Mouse (Mus musculus) kidney, adult 2 months (tissue): Measurements from ENCODE around the gene Pxk. TPM values are rescaled to one million over a fixed set of nuclear protein-coding genes. Genes with fewer than 3 reads are reported as not detected.

Experiments used
- DNase-seq: peaks from one replicate; pipeline ENCODE4 v3.0.0; 2021
- H3K27ac ChIP-seq: fragments of 200-500 bp; 2 replicates; pipeline ENCODE4 v1.5.1; 2012; ENCODE audit warnings: low read depth, low read length, control low read depth, inconsistent platforms; ENCODE audit not compliant: insufficient read depth
- H3K27me3 ChIP-seq: fragments of 200-500 bp; replicated peaks from 2 replicates; pipeline ENCODE4 v1.6.1; 2012; ENCODE audit warnings: mild to moderate bottlenecking, moderate library complexity, low read length, inconsistent platforms; ENCODE audit not compliant: control insufficient read depth, insufficient read depth
- H3K36me3 ChIP-seq: fragments of 200-500 bp; 2 replicates; pipeline ENCODE4 v1.6.1; 2012; ENCODE audit warnings: mild to moderate bottlenecking, moderate library complexity, low read length, inconsistent platforms; ENCODE audit not compliant: control insufficient read depth, insufficient read depth
- H3K4me1 ChIP-seq: fragments of 200-500 bp; 2 replicates; pipeline ENCODE4 v1.6.1; 2011; ENCODE audit warnings: low read length; ENCODE audit not compliant: control insufficient read depth, insufficient read depth
- H3K4me3 ChIP-seq: fragments of 200-500 bp; 2 replicates; pipeline ENCODE4 v1.5.1; 2011; ENCODE audit warnings: mild to moderate bottlenecking, low read depth, low read length, control low read depth; ENCODE audit not compliant: insufficient read depth
- CTCF ChIP-seq: fragments of 200-500 bp; conservative IDR thresholded peaks from 2 replicates; pipeline ENCODE4 v1.5.1; 2011; ENCODE audit warnings: low read depth, mild to moderate bottlenecking, control low read depth, low read length, moderate library complexity, mixed read lengths; ENCODE audit not compliant: insufficient read depth, insufficient read length
- POLR2A ChIP-seq: fragments of 200-500 bp; IDR thresholded peaks from one replicate; pipeline ENCODE4 v1.6.1; 2011; ENCODE audit warnings: low read depth, low read length, control low read depth
- WGBS: fragments of 180-500 bp; shearing (Covaris S2); methylation state at CpG from one replicate; pipeline ENCODE4 v1.1.7; 2018; 5-methylcytosine and 5-hydroxymethylcytosine counted together
- polyA plus RNA-seq: library from polyadenylated mRNA; depleted of rRNA; stranded (reverse); fragments of >200 nt; gene quantifications from 2 replicates; pipeline ENCODE4 v1.2.3, GENCODE M21; 2012

The Pxk gene
- polyA plus RNA-seq, 1 experiment = 42.9 TPM

DNA sequence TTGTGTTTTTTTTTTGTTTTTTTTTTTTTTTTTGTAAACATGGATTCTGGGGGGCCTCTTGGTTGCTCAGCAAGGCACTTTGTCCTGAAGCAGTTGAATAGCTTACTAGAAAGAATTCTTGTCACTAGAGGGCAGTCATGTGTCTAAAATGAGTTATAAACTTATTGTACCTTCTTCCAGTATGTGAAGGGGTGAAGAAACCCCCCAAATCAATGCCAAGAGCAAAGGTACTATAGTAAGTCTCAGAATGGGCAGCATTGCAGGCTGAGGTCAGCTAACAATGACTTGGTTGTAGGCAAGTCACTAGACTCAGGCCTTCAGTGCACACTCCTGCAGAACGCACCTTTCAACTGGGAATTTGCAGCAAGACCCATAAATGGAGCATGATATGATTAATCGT lies 5.4 kb upstream of the Pxk start:
- no peak for TF ChIP-seq CTCF
- TF ChIP-seq POLR2A = no peak
- Histone ChIP-seq H3K4me3 (no peak overlapping the region), H3K4me1 (no peaks in the 10 kb centered on the region; the same call in 1 of the 2 replicates), H3K27me3 (no peaks in the 10 kb centered on the region), H3K27ac (no peak overlapping the region), H3K36me3 (peaks cover 6% of the 10 kb centered on the region)
- 83% methylated on average over 2 of the region's 2 CpGs for WGBS
- peak; percentile 59 for DNase-seq

DNA sequence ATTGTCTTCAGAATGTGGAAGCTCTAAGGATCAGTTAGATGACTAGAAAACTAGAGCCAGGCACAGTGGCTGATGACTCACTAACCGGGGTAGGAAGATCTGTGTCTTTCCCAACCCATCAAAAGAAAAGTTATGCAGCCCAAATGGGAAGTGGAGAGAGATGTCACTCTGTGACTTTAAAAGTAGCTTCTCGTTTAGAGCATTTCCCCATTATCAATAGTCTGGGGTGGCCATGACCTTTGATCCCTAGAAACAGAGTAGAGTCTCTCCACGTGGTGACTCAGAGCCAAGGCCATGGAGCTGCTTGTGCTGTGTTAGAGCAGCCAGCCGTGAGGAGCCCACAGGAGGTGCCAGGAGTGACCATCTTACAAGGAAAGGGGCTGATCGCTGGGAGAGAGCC lies 4.6 kb upstream of the Pxk start:
- TF ChIP-seq POLR2A = no peak
- TF ChIP-seq CTCF = no peak
- peaks cover 6% of the 10 kb centered on the region for H3K36me3 ChIP-seq
- no peak overlapping the region for H3K27ac ChIP-seq
- H3K4me1 ChIP-seq = no peaks in the 10 kb centered on the region; the same call in 1 of the 2 replicates
- DNase-seq = peak; percentile 30
- WGBS = 55% methylated on average over 5 of the region's 5 CpGs
- H3K4me3 ChIP-seq = no peak overlapping the region
- no peaks in the 10 kb centered on the region for H3K27me3 ChIP-seq

DNA sequence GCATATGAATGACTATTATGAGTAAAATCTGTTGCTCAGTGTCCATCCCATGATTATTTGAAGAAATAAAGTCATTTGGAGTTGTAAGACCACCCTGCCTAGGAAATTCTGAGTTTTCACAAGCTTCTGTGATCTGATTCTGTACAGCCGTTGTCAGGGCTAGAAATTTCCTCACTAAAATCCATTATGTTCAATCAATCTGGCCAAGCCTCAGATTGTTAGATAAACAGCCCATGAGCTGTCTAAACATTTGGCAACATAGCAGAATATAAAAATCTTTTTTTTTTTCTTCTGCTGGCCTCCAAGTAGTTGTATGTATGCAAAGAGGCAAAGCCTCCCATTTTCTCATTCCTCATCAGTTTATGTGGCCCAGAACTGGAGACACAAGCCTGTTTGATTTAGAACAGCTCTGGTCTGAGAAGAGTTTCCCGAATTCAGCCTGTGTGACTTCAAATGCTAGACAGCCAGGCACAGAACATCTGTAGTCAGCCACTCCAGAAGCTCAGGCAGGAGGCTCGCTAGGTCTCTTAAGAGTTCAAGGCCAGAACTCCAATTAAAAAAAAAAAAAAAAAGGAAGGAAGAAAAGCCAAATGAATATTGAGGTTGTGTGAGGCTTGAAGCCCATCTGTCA lies 3.0 kb upstream of the Pxk start:
- WGBS = 57% methylated on average over 3 of the region's 3 CpGs
- Histone ChIP-seq H3K27ac (peak overlapping the region; percentile 94), H3K4me1 (peaks cover 12% of the 10 kb centered on the region), H3K36me3 (peaks cover under 1% of the 10 kb centered on the region), H3K27me3 (no peaks in the 10 kb centered on the region), H3K4me3 (no peak overlapping the region)
- no peak for DNase-seq
- TF ChIP-seq CTCF (no peak), POLR2A (no peak)

DNA sequence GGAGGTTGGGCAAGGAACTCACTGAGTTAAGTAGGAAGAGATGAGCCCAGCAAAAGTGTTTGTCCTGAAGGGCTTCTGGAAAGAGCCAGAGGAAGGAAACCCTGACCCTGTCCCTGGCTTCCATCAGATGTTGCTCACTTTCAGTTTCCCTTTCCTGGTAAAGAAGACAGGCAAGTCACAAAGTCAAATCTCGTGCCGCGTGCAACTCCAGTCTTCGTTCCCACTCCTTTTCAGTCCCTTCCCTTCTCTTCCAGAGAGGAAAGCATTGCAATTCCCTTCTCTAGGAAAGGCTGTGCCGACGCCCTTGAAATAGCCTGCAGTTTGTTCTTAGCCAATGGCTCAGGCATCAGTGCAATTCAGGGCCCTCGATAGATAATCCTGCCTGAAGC lies 2.5 kb upstream of the Pxk start:
- DNase-seq = peak; percentile 73
- peak overlapping the region; percentile 31 for H3K4me3 ChIP-seq
- TF ChIP-seq POLR2A (no peak), CTCF (no peak)
- H3K27ac ChIP-seq = peak overlapping the region; percentile 94
- peaks cover 13% of the 10 kb centered on the region for H3K4me1 ChIP-seq
- H3K27me3 ChIP-seq = no peaks in the 10 kb centered on the region
- H3K36me3 ChIP-seq = no peaks in the 10 kb centered on the region; the same call in 1 of the 2 replicates
- 52% methylated on average over 7 of the region's 7 CpGs for WGBS

DNA sequence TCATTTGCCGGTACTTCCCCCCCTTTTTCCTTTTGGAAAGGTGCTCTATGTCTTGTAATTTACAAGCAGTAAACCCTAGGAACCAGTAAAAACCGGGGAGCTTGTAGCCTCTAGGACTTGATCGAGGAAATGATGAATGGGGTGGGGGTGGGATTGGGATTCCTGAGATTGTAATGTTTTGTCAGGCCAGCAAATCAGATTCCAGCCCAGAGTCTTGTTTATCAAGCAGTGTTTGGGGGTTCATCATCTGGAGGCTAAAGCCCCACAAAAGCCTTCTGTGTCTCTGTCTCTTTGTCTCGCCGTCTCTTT lies 630 bp downstream of the Pxk start:
- H3K27me3 ChIP-seq = no peaks in the 10 kb centered on the region
- H3K4me1 ChIP-seq = peaks cover 31% of the 10 kb centered on the region
- H3K36me3 ChIP-seq = no peaks in the 10 kb centered on the region
- H3K27ac ChIP-seq = peak overlapping the region; percentile 81
- TF ChIP-seq POLR2A = no peak
- TF ChIP-seq CTCF = no peak
- H3K4me3 ChIP-seq = peak overlapping the region; percentile 96
- WGBS = 5% methylated on average over 5 of the region's 5 CpGs
- DNase-seq = no peak

DNA sequence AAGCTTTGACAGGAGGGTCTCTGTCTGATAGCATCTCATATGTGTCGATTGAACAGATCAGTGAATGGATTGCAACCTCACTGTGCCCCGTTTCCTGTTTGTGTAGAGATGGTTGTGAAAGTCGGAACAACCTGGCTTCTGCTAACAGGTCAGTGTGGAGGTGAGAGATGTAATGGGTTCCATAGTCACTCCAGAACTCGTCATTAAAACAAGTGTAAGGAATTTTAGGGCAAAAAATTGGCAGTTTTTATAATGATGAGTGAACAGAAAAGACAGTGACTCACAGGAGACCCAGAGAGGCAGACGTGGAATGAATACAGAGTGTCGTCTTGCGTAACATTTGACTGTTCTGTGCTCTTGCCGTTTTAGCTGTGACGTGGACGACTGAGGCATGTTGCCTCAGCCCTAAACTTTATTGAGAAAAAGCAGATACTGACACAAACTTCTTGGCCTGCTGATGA lies 1.6 kb downstream of the Pxk start:
- no peak for DNase-seq
- no peaks in the 10 kb centered on the region for H3K36me3 ChIP-seq
- H3K27me3 ChIP-seq = no peaks in the 10 kb centered on the region
- peaks cover 31% of the 10 kb centered on the region for H3K4me1 ChIP-seq
- H3K27ac ChIP-seq = 0 out of 2 replicates have a peak overlapping the region, but pooled peaks have one; percentile 44
- WGBS = 43% methylated on average over 10 of the region's 10 CpGs
- 0 out of 2 replicates have a peak overlapping the region, but pooled peaks have one; percentile 11 for H3K4me3 ChIP-seq
- TF ChIP-seq POLR2A (no peak), CTCF (no peak)

DNA sequence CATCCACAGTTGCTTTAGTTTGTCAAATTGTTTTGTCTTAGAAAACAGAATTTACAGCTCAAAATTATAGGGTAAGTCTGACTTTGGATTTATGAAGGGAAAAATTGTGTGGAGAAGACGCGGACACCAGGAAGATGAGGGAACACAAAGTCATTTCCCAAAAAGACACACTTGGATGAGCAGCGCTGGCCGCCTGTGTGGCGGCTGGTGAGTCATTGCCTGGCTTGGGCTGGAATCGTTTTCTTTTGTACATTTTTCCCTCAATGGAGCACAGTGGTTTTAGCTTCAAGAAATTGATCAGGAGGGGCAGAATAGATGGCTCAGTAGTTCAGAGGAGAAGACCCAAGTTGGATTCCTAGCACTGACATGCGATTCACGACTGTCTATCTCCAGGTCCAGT lies 3.9 kb downstream of the Pxk start:
- 43% methylated on average over 8 of the region's 8 CpGs for WGBS
- Histone ChIP-seq H3K27ac (peak overlapping the region; percentile 72), H3K36me3 (no peaks in the 10 kb centered on the region), H3K4me1 (peaks cover 31% of the 10 kb centered on the region), H3K27me3 (no peaks in the 10 kb centered on the region), H3K4me3 (no peak overlapping the region)
- peak; percentile 70 for DNase-seq
- TF ChIP-seq CTCF (no peak), POLR2A (no peak)
